Mouse (Mus musculus) heart, adult 2 months (tissue): ENCODE measurements around the gene Nrsn2.

ENCODE experiments used
- CTCF ChIP-seq: fragments of 200-600 bp; IDR thresholded peaks from 2 replicates; pipeline ENCODE4 v1.8.1; 2022; ENCODE audit warnings: antibody characterized with exemption, mild to moderate bottlenecking, moderate library complexity
- EP300 ChIP-seq: fragments of 200-500 bp; IDR thresholded peaks from 2 replicates; pipeline ENCODE4 v1.6.1; 2011; ENCODE audit warnings: low read depth, low read length, control low read depth; ENCODE audit not compliant: insufficient read depth
- POLR2A ChIP-seq: fragments of 200-500 bp; IDR thresholded peaks from 2 replicates; pipeline ENCODE4 v1.6.1; 2011; ENCODE audit warnings: mild to moderate bottlenecking, low read depth, low read length, control low read depth; ENCODE audit not compliant: insufficient read depth

GRCm38 (mm10) chr2:152336856-152337255 lies 39.6 kb downstream of the Nrsn2 start:
- TF ChIP-seq CTCF = no peak
- TF ChIP-seq EP300 = no peak
- TF ChIP-seq POLR2A = no peak
